Mouse (Mus musculus) left cerebral cortex, adult 11 months (tissue): ENCODE results near the gene Gm4553.
A peak's percentile ranks its signal among the peaks of the same experiment; 100 is the strongest.
"Not testable (repeated sequence)": the region's sequence is repeated elsewhere in the genome, so short reads cannot be mapped to it uniquely, and the experiment has no call there.

Experiments used
- DNase-seq: peaks from one replicate; pipeline ENCODE4 v3.0.0; 2022; ENCODE audit warnings: low spot score

The Gm4553 gene

GRCm38 (mm10) chr7:142165639-142166038 lies at the start of gene Gm4553:
TSS of gene Gm4553 (minus strand) at chr7:142165739.
- not testable (repeated sequence) for DNase-seq

GRCm38 (mm10) chr7:142212136-142212535 lies 46.6 kb upstream of the Gm4553 start:
- DNase-seq, result not testable (repeated sequence)

- DNase-seq, result no peak
Measured at GRCm38 (mm10) chr7:142211559-142211958, 46.0 kb upstream of the Gm4553 start, which contains the start of gene Gm7579. TSS of gene Gm7579 (plus strand) at chr7:142211859.

GRCm38 (mm10) chr7:142206891-142207290 lies 41.4 kb upstream of the Gm4553 start:
- DNase-seq, result not testable (repeated sequence)

- DNase-seq, result no peak
Measured at GRCm38 (mm10) chr7:142205488-142205887, 39.9 kb upstream of the Gm4553 start.

GRCm38 (mm10) chr7:142201064-142201463 lies 35.5 kb upstream of the Gm4553 start, which contains the start of gene Krtap5-3:
TSS of gene Krtap5-3 (plus strand) at chr7:142201364.
- DNase-seq, result no peak

- no peak for DNase-seq
Measured at GRCm38 (mm10) chr7:142198748-142199147, 33.2 kb upstream of the Gm4553 start.

- DNase-seq, result no peak
Measured at GRCm38 (mm10) chr7:142190289-142190688, 24.8 kb upstream of the Gm4553 start, which contains the start of gene Gm10153. TSS of gene Gm10153 (minus strand) at chr7:142190389.

- DNase-seq, result no peak
Measured at GRCm38 (mm10) chr7:142188156-142188555, 22.6 kb upstream of the Gm4553 start.

GRCm38 (mm10) chr7:142181021-142181420 lies 15.5 kb upstream of the Gm4553 start:
- no peak for DNase-seq

- DNase-seq, result no peak
Measured at GRCm38 (mm10) chr7:142178685-142179084, 13.1 kb upstream of the Gm4553 start.

- not testable (repeated sequence) for DNase-seq
Measured at GRCm38 (mm10) chr7:142175905-142176304, 10.4 kb upstream of the Gm4553 start, which contains the start of gene Krtap5-2. TSS of gene Krtap5-2 (minus strand) at chr7:142176005.

- DNase-seq, result no peak
Measured at GRCm38 (mm10) chr7:142169836-142170235, 4.3 kb upstream of the Gm4553 start.

- DNase-seq, result no peak
Measured at GRCm38 (mm10) chr7:142159366-142159765, 6.2 kb downstream of the Gm4553 start.

- DNase-seq, result not testable (repeated sequence)
Measured at GRCm38 (mm10) chr7:142157013-142157412, 8.5 kb downstream of the Gm4553 start, which contains the start of gene Gm29735. TSS of gene Gm29735 (minus strand) at chr7:142157113.

GRCm38 (mm10) chr7:142155308-142155707 lies 10.2 kb downstream of the Gm4553 start:
- DNase-seq, result no peak

- no peak for DNase-seq
Measured at GRCm38 (mm10) chr7:142152191-142152590, 13.3 kb downstream of the Gm4553 start.

GRCm38 (mm10) chr7:142148633-142149032 lies 16.9 kb downstream of the Gm4553 start:
- DNase-seq, result no peak

- DNase-seq, result peak; percentile 14
Measured at GRCm38 (mm10) chr7:142146033-142146432, 19.5 kb downstream of the Gm4553 start.

GRCm38 (mm10) chr7:142145413-142145940 lies 20.1 kb downstream of the Gm4553 start:
- no peak for DNase-seq

GRCm38 (mm10) chr7:142144507-142144906 lies 21.0 kb downstream of the Gm4553 start, which contains the start of gene Gm45337:
TSS of gene Gm45337 (minus strand) at chr7:142144607.
- DNase-seq, result no peak

GRCm38 (mm10) chr7:142143506-142144010 lies 22.0 kb downstream of the Gm4553 start:
- not testable (repeated sequence) for DNase-seq

- no peak for DNase-seq
Measured at GRCm38 (mm10) chr7:142140696-142141095, 24.8 kb downstream of the Gm4553 start.

GRCm38 (mm10) chr7:142135934-142136333 lies 29.6 kb downstream of the Gm4553 start, which contains the start of gene Gm39115:
TSS of gene Gm39115 (minus strand) at chr7:142136034.
- not testable (repeated sequence) for DNase-seq
